Mouse (Mus musculus) frontal cortex, postnatal 36 days (tissue): Measurements from ENCODE around the gene A730049H05Rik.

ENCODE experiments used
- DNase-seq, 2 experiments: peaks; one replicate each; pipeline ENCODE4 v3.0.0; 2022; ENCODE audit warnings: low spot score in 2 of 2

The A730049H05Rik gene

GRCm38 (mm10) chr6:92879700-92880265, 63.5 kb downstream of the A730049H05Rik start:
- no peak for DNase-seq

- DNase-seq, result no peak
Observed at GRCm38 (mm10) chr6:92882446-92882845, 66.2 kb downstream of the A730049H05Rik start.

- DNase-seq, result no peak
Observed at GRCm38 (mm10) chr6:92883131-92883900, 67.0 kb downstream of the A730049H05Rik start.

- DNase-seq, result no peak
Observed at GRCm38 (mm10) chr6:92891535-92891934, 75.3 kb downstream of the A730049H05Rik start.
